Mouse (Mus musculus): Measurements from ENCODE around the gene Foxp4.

- TF ChIP-seq CTCF (IDR thresholded peaks at IDR 0.05; ENCODE audit: borderline replicate concordance, insufficient read depth, low read depth, low read length) (no peak), POLR2A (IDR thresholded peaks at IDR 0.05; ENCODE audit: borderline replicate concordance, insufficient read depth, low read length) (no peak)
Observed at GRCm38 (mm10) chr17:47833029-47833627, 91.3 kb downstream of the Foxp4 start.
